Mouse (Mus musculus) bone marrow, adult 2 months (tissue): ENCODE results near the gene Rell1. TPM values are rescaled to one million over a fixed set of nuclear protein-coding genes. Genes with fewer than 3 reads are reported as not detected.

Experiments used
- H3K27ac ChIP-seq: fragments of 200-500 bp; 2 replicates; pipeline ENCODE4 v1.5.1; 2012; ENCODE audit warnings: low read depth, mild to moderate bottlenecking, control low read depth, inconsistent platforms, low read length; ENCODE audit not compliant: control insufficient read depth, poor library complexity, insufficient read depth
- H3K4me1 ChIP-seq: fragments of 200-500 bp; 2 replicates; pipeline ENCODE4 v1.6.1; 2011; ENCODE audit warnings: low read length; ENCODE audit not compliant: control insufficient read depth, insufficient read depth
- H3K4me3 ChIP-seq: fragments of 200-500 bp; replicated peaks from 2 replicates; pipeline ENCODE3; 2011; ENCODE audit warnings: mild to moderate bottlenecking, low read depth, low read length, control low read depth; ENCODE audit not compliant: control insufficient read depth
- CTCF ChIP-seq: fragments of 200-500 bp; IDR thresholded peaks from 2 replicates; pipeline ENCODE4 v1.5.1; 2011; ENCODE audit warnings: low read length, control low read depth; ENCODE audit not compliant: control insufficient read depth, insufficient read depth
- POLR2A ChIP-seq: fragments of 200-500 bp; IDR thresholded peaks from 2 replicates; pipeline ENCODE4 v1.6.1; 2011; ENCODE audit warnings: low read depth, mild to moderate bottlenecking, control low read depth, low read length, borderline replicate concordance; ENCODE audit not compliant: control insufficient read depth
- WGBS: fragments of 180-500 bp; shearing (Covaris S2); methylation state at CpG from one replicate; pipeline ENCODE4 v1.1.7; 2018; 5-methylcytosine and 5-hydroxymethylcytosine counted together
- polyA plus RNA-seq: library from polyadenylated mRNA; stranded (reverse); fragments of >200 nt; gene quantifications from 2 replicates; pipeline ENCODE4 v1.2.4, GENCODE M21; 2011; ENCODE audit warnings: low replicate concordance; ENCODE audit not compliant: missing spikeins, insufficient read depth, insufficient read length

Gene Rell1
- polyA plus RNA-seq, 1 experiment: 18.9 TPM

DNA sequence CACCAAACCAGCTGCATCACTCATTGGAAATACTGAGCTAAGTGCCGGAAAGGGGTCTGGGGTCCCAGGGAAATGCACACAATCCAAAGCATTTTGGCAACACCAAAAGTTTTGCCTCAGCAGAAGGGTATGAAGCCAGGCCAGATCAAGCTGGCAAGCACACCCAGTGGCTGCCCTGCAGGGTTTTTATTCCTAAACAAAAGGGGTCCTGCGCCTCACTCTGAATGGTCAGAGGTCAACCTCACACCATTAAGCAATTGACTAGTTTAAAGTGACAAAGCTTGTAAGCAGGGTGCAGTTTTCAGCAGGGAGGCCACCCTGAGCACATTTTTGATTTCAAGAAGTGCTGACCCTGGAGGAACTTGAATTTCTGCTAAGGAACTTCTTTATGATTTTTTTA, 2.3 kb upstream of the Rell1 start:
- Histone ChIP-seq H3K27ac (no peak overlapping the region), H3K4me1 (peaks cover 1% of the 10 kb centered on the region; the same call in 1 of the 2 replicates), H3K4me3 (no peak overlapping the region)
- TF ChIP-seq CTCF (no peak), POLR2A (no peak)
- 92% methylated on average over 2 of the region's 2 CpGs for WGBS

DNA sequence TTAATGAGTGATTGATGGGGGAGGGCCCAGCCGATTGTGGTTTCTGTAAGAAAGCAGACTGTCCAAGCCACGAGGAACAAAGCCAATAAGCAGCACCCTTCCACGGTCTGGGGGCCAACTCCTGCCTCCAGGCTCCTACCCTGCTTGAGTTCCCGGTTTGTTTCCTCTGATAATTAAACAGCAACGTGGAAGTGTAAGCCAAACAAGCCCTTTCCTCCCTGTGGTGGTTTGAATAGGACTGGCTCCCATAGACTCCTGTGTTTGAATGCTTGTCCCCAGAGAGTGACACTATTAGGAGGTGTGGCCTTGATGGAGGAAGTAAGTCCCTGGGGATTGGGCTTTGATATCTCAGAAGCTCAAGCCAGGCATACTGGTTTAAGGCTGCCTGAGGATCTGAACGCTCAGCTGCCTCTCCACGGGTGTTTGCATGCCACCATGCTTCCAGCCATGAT, 1.6 kb upstream of the Rell1 start:
- TF ChIP-seq CTCF: no peak
- no peak for TF ChIP-seq POLR2A
- peaks cover 1% of the 10 kb centered on the region; the same call in 1 of the 2 replicates for H3K4me1 ChIP-seq
- no peak overlapping the region for H3K4me3 ChIP-seq
- H3K27ac ChIP-seq: no peak overlapping the region
- 11% methylated on average over 7 of the region's 7 CpGs for WGBS

DNA sequence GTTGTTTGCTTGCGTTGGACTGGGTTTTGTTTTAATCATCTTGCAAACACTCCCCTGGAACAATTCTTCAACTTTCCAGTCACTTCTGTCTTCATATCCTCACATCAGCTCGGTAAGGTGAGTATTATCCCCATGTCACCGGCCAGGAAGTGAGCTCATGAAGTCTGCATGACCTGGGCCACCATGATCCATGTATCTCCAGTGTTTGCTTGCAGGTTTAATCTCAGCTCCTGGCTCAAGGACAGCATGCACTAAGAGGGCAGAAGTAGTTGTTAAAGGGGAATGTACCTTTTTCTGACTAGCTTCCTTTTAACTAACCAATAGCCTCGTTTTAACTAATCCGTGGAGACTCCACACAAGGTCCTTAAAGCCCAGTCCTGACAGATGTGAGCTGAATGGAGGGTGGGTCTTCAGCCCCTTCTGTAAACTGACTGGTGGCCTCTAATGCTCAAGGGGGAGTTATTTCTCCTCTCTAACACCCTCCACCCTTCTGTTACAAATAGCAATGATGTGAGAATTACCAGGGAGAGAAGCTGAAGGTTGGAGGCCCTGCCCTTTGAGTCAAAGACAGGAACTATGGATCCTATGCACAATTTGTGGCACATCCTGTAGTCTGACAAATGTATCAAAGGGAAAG, 897 bp upstream of the Rell1 start:
- Histone ChIP-seq H3K4me3 (no peak overlapping the region), H3K27ac (no peak overlapping the region), H3K4me1 (peaks cover 1% of the 10 kb centered on the region; the same call in 1 of the 2 replicates)
- TF ChIP-seq POLR2A (no peak), CTCF (no peak)
- 40% methylated on average over 5 of the region's 5 CpGs for WGBS

DNA sequence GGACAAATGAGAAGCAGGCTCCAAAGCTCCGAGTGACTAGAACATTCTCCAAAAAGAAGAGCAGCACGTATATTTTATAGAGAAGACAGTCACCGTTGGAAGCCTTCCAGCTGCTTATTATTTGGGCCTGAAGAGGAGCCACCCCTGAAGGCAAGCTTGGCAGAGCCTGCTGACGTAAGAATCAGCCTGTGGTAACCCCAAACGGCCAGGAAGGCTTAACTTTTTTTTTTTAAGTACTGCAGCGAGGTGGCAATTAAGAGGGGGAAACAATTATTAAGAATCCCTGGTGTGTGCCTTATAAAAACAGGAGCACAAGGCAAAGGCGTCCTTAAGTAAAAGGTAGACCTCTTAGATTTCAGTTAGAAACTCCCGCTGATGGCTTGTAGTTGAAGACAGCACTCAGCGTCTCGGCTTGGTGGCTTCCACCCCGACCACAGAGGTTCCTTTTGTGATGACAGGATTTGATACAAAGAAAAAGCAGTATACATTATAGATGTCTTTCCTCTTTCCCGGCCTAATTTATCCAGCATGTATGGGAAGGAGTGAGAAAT, 1.0 kb downstream of the Rell1 start:
- Histone ChIP-seq H3K4me1 (peaks cover 1% of the 10 kb centered on the region; the same call in 1 of the 2 replicates), H3K4me3 (peak overlapping the region; percentile 85), H3K27ac (peak overlapping the region; percentile 2; the same call in 1 of the 2 replicates)
- TF ChIP-seq CTCF (no peak), POLR2A (no peak)
- WGBS: 2% methylated on average over 12 of the region's 12 CpGs

DNA sequence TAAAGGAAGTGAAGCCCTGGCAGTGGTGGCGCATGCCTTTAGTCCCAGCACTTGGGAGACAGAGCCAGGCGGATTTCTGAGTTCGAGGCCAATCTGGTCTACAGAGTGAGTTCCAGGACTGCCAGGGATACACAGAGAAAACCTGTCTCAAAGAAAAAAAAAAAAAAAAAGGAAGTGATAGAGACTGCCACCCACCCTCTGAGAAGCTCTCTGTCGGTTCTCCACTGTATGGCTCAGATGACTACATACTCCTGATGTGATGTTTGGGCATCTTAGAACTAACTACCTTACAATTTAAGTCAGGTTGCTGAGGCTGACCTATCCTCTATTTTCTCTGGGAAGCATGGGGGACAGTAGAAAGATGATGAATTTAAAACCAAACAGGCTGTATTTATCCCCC, 2.3 kb downstream of the Rell1 start:
- Histone ChIP-seq H3K4me3 (no peak overlapping the region), H3K4me1 (peaks cover 1% of the 10 kb centered on the region; the same call in 1 of the 2 replicates), H3K27ac (no peak overlapping the region)
- no peak for TF ChIP-seq POLR2A
- TF ChIP-seq CTCF: no peak
- 50% methylated on average over 4 of the region's 4 CpGs for WGBS

DNA sequence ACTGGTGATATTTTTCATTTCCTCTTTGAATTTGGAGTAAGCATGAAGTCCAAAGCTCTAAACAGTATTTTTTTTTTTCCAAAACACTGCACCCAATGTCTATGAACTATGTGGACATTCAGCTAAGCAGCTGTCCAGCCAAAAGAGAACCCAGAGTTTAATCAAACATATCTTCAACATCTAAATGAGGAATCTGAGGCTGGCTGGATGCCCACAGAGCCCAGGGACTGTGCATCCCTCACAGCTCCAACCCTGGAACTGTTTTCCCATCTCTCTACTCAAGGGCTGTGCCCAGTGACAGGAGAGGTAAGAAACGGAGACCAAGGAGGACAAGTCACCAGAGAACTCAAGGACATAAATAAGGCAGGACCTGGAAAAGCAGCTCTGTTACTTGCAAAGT, 2.8 kb downstream of the Rell1 start:
- WGBS: 85% methylated on average over 1 of the region's 1 CpGs
- Histone ChIP-seq H3K4me3 (no peak overlapping the region), H3K27ac (no peak overlapping the region), H3K4me1 (peaks cover 1% of the 10 kb centered on the region; the same call in 1 of the 2 replicates)
- TF ChIP-seq CTCF: no peak
- TF ChIP-seq POLR2A: no peak

DNA sequence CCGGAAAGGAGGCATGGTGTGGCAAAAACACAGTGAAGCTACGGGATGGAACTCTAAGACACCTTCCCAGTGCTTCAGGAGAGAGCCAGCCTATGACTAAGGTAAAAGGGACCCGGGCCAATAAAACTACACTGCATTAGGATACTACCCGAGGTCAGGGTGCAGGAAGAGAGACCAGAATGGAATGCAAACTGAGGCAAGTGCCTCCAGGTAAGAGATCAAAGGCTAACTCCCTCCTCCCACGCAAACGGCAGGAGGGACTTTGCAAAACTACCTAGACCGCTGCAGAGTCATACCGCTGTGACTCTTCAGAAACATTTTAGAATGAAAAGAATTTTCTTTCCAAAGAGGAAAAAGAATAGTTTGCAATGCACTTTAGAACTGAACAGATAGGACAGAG, 4.1 kb downstream of the Rell1 start:
- 64% methylated on average over 8 of the region's 8 CpGs for WGBS
- H3K4me3 ChIP-seq: no peak overlapping the region

DNA sequence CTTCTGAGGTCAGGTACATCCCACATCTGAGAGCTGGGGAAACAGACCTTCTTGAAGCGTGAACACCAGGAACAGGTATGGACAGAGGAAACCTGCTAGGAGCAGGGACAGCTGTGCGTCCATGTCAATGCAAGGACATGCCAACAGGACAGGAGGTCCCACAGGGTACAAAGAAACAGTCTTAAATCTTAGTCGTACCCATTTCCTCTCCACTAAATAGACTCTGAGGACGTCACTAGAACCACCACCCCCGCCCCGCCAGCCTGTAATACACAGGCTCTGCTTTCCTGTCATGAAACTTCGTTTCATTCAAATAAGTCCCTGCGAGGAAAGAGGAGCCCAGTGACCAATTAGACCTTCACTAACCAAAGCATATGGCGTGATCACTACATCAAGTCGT, 7.0 kb downstream of the Rell1 start:
- Histone ChIP-seq H3K4me3 (no peak overlapping the region), H3K4me1 (no peaks in the 10 kb centered on the region; the same call in 1 of the 2 replicates), H3K27ac (no peak overlapping the region)
- WGBS: 84% methylated on average over 10 of the region's 10 CpGs
- TF ChIP-seq CTCF (no peak), POLR2A (no peak)

More for the DNA sequence above, 4.1 kb downstream of the Rell1 start:
- Histone ChIP-seq H3K4me1 (peaks cover 1% of the 10 kb centered on the region; the same call in 1 of the 2 replicates), H3K27ac (no peak overlapping the region)
- TF ChIP-seq POLR2A: no peak
- no peak for TF ChIP-seq CTCF

DNA sequence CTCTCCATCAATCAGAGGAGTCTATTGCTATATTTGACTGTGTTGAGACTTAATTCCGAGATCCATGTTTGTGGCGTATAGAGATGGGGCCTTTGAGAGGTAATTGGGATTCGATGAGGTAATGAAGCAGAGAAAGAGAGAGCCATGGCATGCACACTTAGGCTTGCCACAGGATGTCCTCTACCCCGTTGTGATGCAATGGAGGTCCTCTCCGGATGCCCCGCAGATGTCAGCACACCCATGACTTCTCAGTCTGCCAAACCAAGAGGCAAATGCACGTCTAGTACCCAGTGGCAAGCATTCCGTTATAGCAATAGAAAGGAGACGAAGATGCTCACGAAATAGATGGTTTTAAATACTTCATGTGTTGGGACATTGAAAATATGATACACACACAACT, 8.1 kb downstream of the Rell1 start:
- no peak overlapping the region for H3K4me3 ChIP-seq
- no peak overlapping the region for H3K27ac ChIP-seq
- H3K4me1 ChIP-seq: no peaks in the 10 kb centered on the region; the same call in 1 of the 2 replicates
- TF ChIP-seq CTCF (no peak), POLR2A (no peak)
- WGBS: 50% methylated on average over 10 of the region's 10 CpGs
